Mouse (Mus musculus) small intestine, adult 2 months (tissue): ENCODE data around the gene Patj.

Experiments
- CTCF ChIP-seq: fragments of 200-500 bp; IDR thresholded peaks from 2 replicates; pipeline ENCODE4 v1.5.1; 2012; ENCODE audit warnings: low read depth, mild to moderate bottlenecking, control low read depth, inconsistent platforms, low read length, moderate library complexity, mixed read lengths; ENCODE audit not compliant: insufficient replicate concordance, insufficient read length; ENCODE audit errors: extremely low read depth
- POLR2A ChIP-seq: fragments of 200-500 bp; IDR thresholded peaks from 2 replicates; pipeline ENCODE4 v1.6.1; 2012; ENCODE audit warnings: low read depth, mild to moderate bottlenecking, control low read depth, inconsistent platforms, low read length, moderate library complexity

- no peak for TF ChIP-seq CTCF
- no peak for TF ChIP-seq POLR2A
These were observed 332.4 kb downstream of the Patj start for GRCm38 (mm10) chr4:98727959-98728347.
